Mouse (Mus musculus) forebrain, embryonic 11.5 days (tissue): ENCODE results near the gene Slc39a13. TPM values are rescaled to one million over a fixed set of nuclear protein-coding genes. Genes with fewer than 3 reads are reported as not detected.

ENCODE experiments used
- ATAC-seq: fragments of 200-750 bp; cut with Nextera tagmentation; replicated peaks from 2 replicates; pipeline ENCODE4 v1.8.0; 2017; ENCODE audit warnings: moderate TSS enrichment; ENCODE audit not compliant: low FRiP score
- DNase-seq: peaks from one replicate; pipeline ENCODE4 v3.0.0-alpha.2; 2017; ENCODE audit warnings: low spot score
- H3K27ac ChIP-seq: fragments of 300-500 bp; sonication (generic); 2 replicates; pipeline ENCODE4 v1.5.1; 2014; ENCODE audit warnings: low read depth, low read length
- H3K27me3 ChIP-seq: fragments of 300-500 bp; sonication (generic); 2 replicates; pipeline ENCODE4 v1.6.1; 2014; ENCODE audit warnings: mild to moderate bottlenecking, low read length, mixed read lengths; ENCODE audit not compliant: control insufficient read depth, insufficient read depth
- H3K36me3 ChIP-seq: fragments of 300-500 bp; sonication (generic); 2 replicates; pipeline ENCODE4 v1.6.1; 2014; ENCODE audit warnings: mild to moderate bottlenecking, low read length, moderate library complexity, mixed read lengths; ENCODE audit not compliant: control insufficient read depth, insufficient read depth
- H3K4me1 ChIP-seq: fragments of 300-500 bp; sonication (generic); replicated peaks from 2 replicates; pipeline ENCODE4 v1.6.1; 2014; ENCODE audit warnings: low read length, mixed read lengths; ENCODE audit not compliant: control insufficient read depth, insufficient read depth
- H3K4me2 ChIP-seq: fragments of 300-500 bp; sonication (generic); 2 replicates; pipeline ENCODE4 v1.6.1; 2014; ENCODE audit warnings: low read depth, mild to moderate bottlenecking, low read length, moderate library complexity, mixed read lengths; ENCODE audit not compliant: severe bottlenecking
- H3K4me3 ChIP-seq: fragments of 300-500 bp; sonication (generic); 2 replicates; pipeline ENCODE4 v1.5.1; 2014; ENCODE audit warnings: low read depth, low read length
- H3K9ac ChIP-seq: fragments of 300-500 bp; sonication (generic); 2 replicates; pipeline ENCODE4 v1.6.1; 2014; ENCODE audit warnings: low read length
- H3K9me3 ChIP-seq: fragments of 300-500 bp; sonication (generic); 2 replicates; pipeline ENCODE4 v1.6.1; 2016; ENCODE audit warnings: low read length, mixed read lengths; ENCODE audit not compliant: control insufficient read depth
- WGBS: fragments of 180-500 bp; shearing (Covaris S2); extraction: QIAGEN DNeasy Blood & Tissue Kit; methylation state at CpG from one replicate; pipeline ENCODE4 v1.1.7; 2014; 5-methylcytosine and 5-hydroxymethylcytosine counted together
- polyA plus RNA-seq: library from polyadenylated mRNA; unstranded; fragments of >200 nt; fragmentation: Nextera tagmentation; extraction: Ambion mirVana; gene quantifications from 2 replicates; pipeline ENCODE4 v1.2.1, GENCODE M21; 2014

Slc39a13 gene
- polyA plus RNA-seq, 1 experiment from 2014 or later, result 23.6 TPM

- Histone ChIP-seq H3K27me3 (no peaks in the 10 kb centered on the region), H3K36me3 (peaks cover 11% of the 10 kb centered on the region; the same call in 1 of the 2 replicates), H3K27ac (no peak overlapping the region), H3K4me1 (0 out of 2 replicates have a peak, but pooled peaks cover 4% of the 10 kb centered on the region), H3K9ac (no peak overlapping the region), H3K9me3 (no peaks in the 10 kb centered on the region), H3K4me2 (no peak overlapping the region), H3K4me3 (no peak overlapping the region)
- DNase-seq (peak; percentile 69), ATAC-seq (no peak)
- WGBS, result 50% methylated on average over 3 of the region's 3 CpGs
These were observed 4.7 kb downstream of the Slc39a13 start for GRCm38 (mm10) chr2:91065544-91065943.

GRCm38 (mm10) chr2:91064211-91064610, 6.0 kb downstream of the Slc39a13 start:
- Histone ChIP-seq H3K4me3 (no peak overlapping the region), H3K27ac (no peak overlapping the region), H3K27me3 (no peaks in the 10 kb centered on the region), H3K4me1 (0 out of 2 replicates have a peak, but pooled peaks cover 4% of the 10 kb centered on the region), H3K4me2 (no peak overlapping the region), H3K36me3 (peaks cover 17% of the 10 kb centered on the region), H3K9me3 (no peaks in the 10 kb centered on the region), H3K9ac (no peak overlapping the region)
- 85% methylated on average over 6 of the region's 6 CpGs for WGBS
- ATAC-seq (no peak), DNase-seq (no peak)

- Histone ChIP-seq H3K4me1 (no peaks in the 10 kb centered on the region), H3K4me2 (no peak overlapping the region), H3K9ac (no peak overlapping the region), H3K9me3 (no peaks in the 10 kb centered on the region), H3K4me3 (no peak overlapping the region), H3K27ac (no peak overlapping the region), H3K27me3 (no peaks in the 10 kb centered on the region), H3K36me3 (peaks cover 21% of the 10 kb centered on the region)
- no peak for ATAC-seq
- WGBS, result 89% methylated on average over 16 of the region's 16 CpGs
- no peak for DNase-seq
These were observed 7.2 kb downstream of the Slc39a13 start for GRCm38 (mm10) chr2:91062779-91063606.

GRCm38 (mm10) chr2:91061849-91062481, 8.3 kb downstream of the Slc39a13 start:
- 88% methylated on average over 6 of the region's 6 CpGs for WGBS
- ATAC-seq (no peak), DNase-seq (no peak)
- no peaks in the 10 kb centered on the region for H3K4me1 ChIP-seq
- no peak overlapping the region for H3K9ac ChIP-seq
- H3K27me3 ChIP-seq, result no peaks in the 10 kb centered on the region
- no peak overlapping the region for H3K27ac ChIP-seq
- H3K4me3 ChIP-seq, result no peak overlapping the region
- H3K4me2 ChIP-seq, result no peak overlapping the region
- peaks cover 21% of the 10 kb centered on the region for H3K36me3 ChIP-seq
- no peaks in the 10 kb centered on the region for H3K9me3 ChIP-seq

- 80% methylated on average over 10 of the region's 10 CpGs for WGBS
- Histone ChIP-seq H3K36me3 (peaks cover 27% of the 10 kb centered on the region), H3K9me3 (no peaks in the 10 kb centered on the region), H3K27me3 (no peaks in the 10 kb centered on the region), H3K4me2 (no peak overlapping the region), H3K9ac (no peak overlapping the region), H3K27ac (no peak overlapping the region), H3K4me1 (no peaks in the 10 kb centered on the region), H3K4me3 (no peak overlapping the region)
- DNase-seq (no peak), ATAC-seq (no peak)
These were observed 9.5 kb downstream of the Slc39a13 start for GRCm38 (mm10) chr2:91060544-91061355.

- Histone ChIP-seq H3K27ac (no peak overlapping the region), H3K4me2 (no peak overlapping the region), H3K4me1 (peaks cover 5% of the 10 kb centered on the region; the same call in 1 of the 2 replicates), H3K9ac (no peak overlapping the region), H3K4me3 (no peak overlapping the region), H3K36me3 (peaks cover 27% of the 10 kb centered on the region), H3K9me3 (no peaks in the 10 kb centered on the region), H3K27me3 (no peaks in the 10 kb centered on the region)
- no peak for ATAC-seq
- WGBS, result 89% methylated on average over 2 of the region's 2 CpGs
- DNase-seq, result no peak
These were observed 10.8 kb downstream of the Slc39a13 start for GRCm38 (mm10) chr2:91059376-91059775.

GRCm38 (mm10) chr2:91058435-91058834, 11.8 kb downstream of the Slc39a13 start:
- H3K27ac ChIP-seq, result no peak overlapping the region
- no peak for DNase-seq
- no peak overlapping the region for H3K9ac ChIP-seq
- peaks cover 5% of the 10 kb centered on the region; the same call in 1 of the 2 replicates for H3K4me1 ChIP-seq
- H3K9me3 ChIP-seq, result no peaks in the 10 kb centered on the region
- peaks cover 22% of the 10 kb centered on the region for H3K36me3 ChIP-seq
- no peaks in the 10 kb centered on the region for H3K27me3 ChIP-seq
- H3K4me3 ChIP-seq, result no peak overlapping the region
- WGBS, result 84% methylated on average over 5 of the region's 5 CpGs
- no peak for ATAC-seq
- H3K4me2 ChIP-seq, result no peak overlapping the region

GRCm38 (mm10) chr2:91053934-91054382, 16.3 kb downstream of the Slc39a13 start, which contains the start of gene Psmc3:
Gene Psmc3 (plus strand): TSS chr2:91054009.
- ATAC-seq (peak; percentile 99), DNase-seq (peak; percentile 96)
- no peaks in the 10 kb centered on the region for H3K27me3 ChIP-seq
- no peaks in the 10 kb centered on the region for H3K9me3 ChIP-seq
- H3K36me3 ChIP-seq, result peaks cover 10% of the 10 kb centered on the region
- peaks cover 5% of the 10 kb centered on the region; the same call in 1 of the 2 replicates for H3K4me1 ChIP-seq
- peak within 1 kb of the TSS; percentile 91 for H3K4me3 ChIP-seq
- H3K27ac ChIP-seq, result peak within 1 kb of the TSS; percentile 67; the same call in 1 of the 2 replicates
- WGBS, result under 1% methylated on average over 40 of the region's 40 CpGs
- H3K9ac ChIP-seq, result peak within 1 kb of the TSS; percentile 88
- peak within 1 kb of the TSS; percentile 88 for H3K4me2 ChIP-seq
